Mouse (Mus musculus) embryonic facial prominence, embryonic 13.5 days (tissue): ENCODE results near the gene Paxbp1. TPM values are rescaled to one million over a fixed set of nuclear protein-coding genes. Genes with fewer than 3 reads are reported as not detected.

Source experiments
- ATAC-seq: fragments of 200-750 bp; cut with Nextera tagmentation; 2 replicates; pipeline ENCODE4 v1.8.0; 2017; ENCODE audit warnings: low read depth; ENCODE audit not compliant: insufficient number of reproducible peaks, insufficient read depth, low FRiP score, low TSS enrichment
- H3K27ac ChIP-seq: fragments of 300-500 bp; sonication (generic); 2 replicates; pipeline ENCODE4 v1.5.1; 2015; ENCODE audit warnings: moderate library complexity, mild to moderate bottlenecking, inconsistent platforms
- H3K27me3 ChIP-seq: fragments of 300-500 bp; sonication (generic); 2 replicates; pipeline ENCODE4 v1.6.1; 2015; ENCODE audit warnings: mild to moderate bottlenecking, inconsistent platforms
- H3K36me3 ChIP-seq: fragments of 300-500 bp; sonication (generic); 2 replicates; pipeline ENCODE4 v1.6.1; 2015; ENCODE audit warnings: mild to moderate bottlenecking, inconsistent platforms
- H3K4me1 ChIP-seq: fragments of 300-500 bp; sonication (generic); 2 replicates; pipeline ENCODE4 v1.6.1; 2015; ENCODE audit warnings: inconsistent platforms
- H3K4me2 ChIP-seq: fragments of 300-500 bp; sonication (generic); 2 replicates; pipeline ENCODE4 v1.6.1; 2015; ENCODE audit warnings: moderate library complexity, mild to moderate bottlenecking, inconsistent platforms
- H3K4me3 ChIP-seq: fragments of 300-500 bp; sonication (generic); 2 replicates; pipeline ENCODE4 v1.5.1; 2015; ENCODE audit warnings: mild to moderate bottlenecking, inconsistent platforms
- H3K9ac ChIP-seq: fragments of 300-500 bp; sonication (generic); 2 replicates; pipeline ENCODE4 v1.6.1; 2015; ENCODE audit warnings: mild to moderate bottlenecking, inconsistent platforms
- H3K9me3 ChIP-seq: fragments of 300-500 bp; sonication (generic); 2 replicates; pipeline ENCODE4 v1.6.1; 2016; ENCODE audit warnings: inconsistent platforms
- WGBS: fragments of 180-500 bp; shearing (Covaris S2); methylation state at CpG from one replicate; pipeline ENCODE4 v1.1.7; 2015; ENCODE audit warnings: mixed read lengths; 5-methylcytosine and 5-hydroxymethylcytosine counted together
- polyA plus RNA-seq: library from polyadenylated mRNA; unstranded; fragments of >200 nt; fragmentation: Nextera tagmentation; extraction: Ambion mirVana; gene quantifications from 2 replicates; pipeline ENCODE4 v1.2.1, GENCODE M21; 2015

Gene Paxbp1
- polyA plus RNA-seq, 1 experiment from 2014 or later: 71.6 TPM

GRCm38 (mm10) chr16:91011021-91011683 is 33.2 kb downstream of the Paxbp1 start, which contains the start of gene Synj1:
TSS of gene Synj1 (minus strand) at chr16:91011308.
- Histone ChIP-seq H3K27me3 (no peaks in the 10 kb centered on the region), H3K36me3 (peaks cover 22% of the 10 kb centered on the region), H3K9me3 (no peaks in the 10 kb centered on the region), H3K4me1 (peaks cover 16% of the 10 kb centered on the region), H3K9ac (peak within 1 kb of the TSS; percentile 86), H3K4me3 (peak within 1 kb of the TSS; percentile 91), H3K4me2 (peak within 1 kb of the TSS; percentile 75), H3K27ac (peak within 1 kb of the TSS; percentile 91)
- under 1% methylated on average over 54 of the region's 66 CpGs for WGBS
- ATAC-seq: peak; percentile 93

- no peaks in the 10 kb centered on the region for H3K9me3 ChIP-seq
- ATAC-seq: 0 out of 2 replicates have a peak, but pooled peaks have one; percentile 43
- peak overlapping the region; percentile 86 for H3K9ac ChIP-seq
- peak overlapping the region; percentile 75 for H3K4me2 ChIP-seq
- WGBS: 1% methylated on average over 32 of the region's 42 CpGs
- H3K27ac ChIP-seq: peak overlapping the region; percentile 91
- H3K36me3 ChIP-seq: peaks cover 16% of the 10 kb centered on the region
- no peaks in the 10 kb centered on the region for H3K27me3 ChIP-seq
- H3K4me1 ChIP-seq: peaks cover 16% of the 10 kb centered on the region
- H3K4me3 ChIP-seq: peak overlapping the region; percentile 91
Measured at GRCm38 (mm10) chr16:91010581-91011020, 33.7 kb downstream of the Paxbp1 start.

- Histone ChIP-seq H3K4me3 (peak overlapping the region; percentile 91), H3K36me3 (peaks cover 11% of the 10 kb centered on the region), H3K9ac (peak overlapping the region; percentile 86), H3K9me3 (no peaks in the 10 kb centered on the region), H3K27me3 (no peaks in the 10 kb centered on the region), H3K4me2 (peak overlapping the region; percentile 75), H3K27ac (no peak overlapping the region), H3K4me1 (peaks cover 16% of the 10 kb centered on the region)
- under 1% methylated on average over 19 of the region's 19 CpGs for WGBS
- ATAC-seq: no peak
Measured at GRCm38 (mm10) chr16:91009942-91010529, 34.3 kb downstream of the Paxbp1 start.

DNA sequence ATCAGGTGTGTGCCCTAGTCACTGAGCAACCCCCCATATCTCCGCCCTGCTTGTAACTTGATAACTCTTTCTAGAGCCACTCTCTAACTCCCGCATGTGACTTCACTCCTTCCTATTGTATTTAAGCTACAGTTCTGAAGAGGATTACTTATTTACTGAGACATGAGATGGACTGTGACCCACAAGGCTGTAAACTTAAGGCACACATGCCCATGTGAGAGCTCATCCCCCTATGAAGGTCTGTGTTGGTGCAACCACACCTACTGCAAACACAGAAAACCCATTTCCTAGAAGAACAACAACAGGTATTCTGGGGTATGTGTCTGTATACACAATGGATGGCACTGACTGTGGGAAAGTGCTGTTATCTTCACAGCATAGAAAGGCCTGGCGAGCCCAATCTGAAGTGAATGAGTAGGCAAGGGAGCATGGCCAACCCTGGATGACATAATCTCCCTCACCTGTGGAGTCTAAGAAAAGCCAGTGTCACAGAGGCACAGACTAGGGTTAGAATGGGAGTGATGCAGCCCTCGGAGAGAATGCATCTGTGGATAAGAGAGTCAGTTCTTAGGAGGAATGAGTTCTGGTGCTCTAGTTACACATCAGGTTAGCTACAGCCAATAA is 39.3 kb downstream of the Paxbp1 start:
- no peak overlapping the region for H3K9ac ChIP-seq
- H3K27me3 ChIP-seq: no peaks in the 10 kb centered on the region
- H3K27ac ChIP-seq: no peak overlapping the region
- no peaks in the 10 kb centered on the region for H3K36me3 ChIP-seq
- no peaks in the 10 kb centered on the region for H3K9me3 ChIP-seq
- no peak for ATAC-seq
- no peak overlapping the region for H3K4me3 ChIP-seq
- WGBS: 74% methylated on average over 4 of the region's 4 CpGs
- peaks cover 5% of the 10 kb centered on the region for H3K4me1 ChIP-seq
- H3K4me2 ChIP-seq: no peak overlapping the region

GRCm38 (mm10) chr16:91001098-91001497 is 43.2 kb downstream of the Paxbp1 start:
- Histone ChIP-seq H3K4me1 (peaks cover 13% of the 10 kb centered on the region), H3K36me3 (no peaks in the 10 kb centered on the region), H3K4me2 (no peak overlapping the region), H3K4me3 (no peak overlapping the region), H3K27ac (no peak overlapping the region), H3K9me3 (no peaks in the 10 kb centered on the region), H3K27me3 (no peaks in the 10 kb centered on the region), H3K9ac (no peak overlapping the region)
- ATAC-seq: no peak
- 76% methylated on average over 2 of the region's 2 CpGs for WGBS

DNA sequence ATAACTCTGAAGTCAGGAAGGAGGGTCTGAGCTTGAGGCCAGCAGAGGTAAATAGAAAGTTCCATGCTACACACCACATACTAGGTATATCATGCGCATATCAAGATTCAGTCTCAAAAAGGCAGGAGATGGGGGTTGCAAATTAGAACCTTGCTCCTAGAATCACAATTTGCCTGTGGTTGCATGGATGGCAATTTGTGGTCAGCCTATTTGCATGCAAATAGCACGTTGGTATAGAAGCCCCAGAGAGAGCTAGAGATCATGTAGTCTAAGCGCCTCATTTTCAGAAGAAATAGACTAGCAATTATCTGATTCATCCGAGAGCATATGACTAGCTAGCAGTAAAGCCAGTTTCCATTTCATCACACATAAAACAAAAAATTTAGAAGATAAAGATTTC is 44.5 kb downstream of the Paxbp1 start:
- Histone ChIP-seq H3K4me1 (peaks cover 21% of the 10 kb centered on the region), H3K36me3 (no peaks in the 10 kb centered on the region), H3K27me3 (no peaks in the 10 kb centered on the region), H3K4me2 (no peak overlapping the region), H3K9me3 (no peaks in the 10 kb centered on the region), H3K4me3 (no peak overlapping the region), H3K9ac (no peak overlapping the region), H3K27ac (no peak overlapping the region)
- 55% methylated on average over 4 of the region's 4 CpGs for WGBS
- ATAC-seq: no peak

DNA sequence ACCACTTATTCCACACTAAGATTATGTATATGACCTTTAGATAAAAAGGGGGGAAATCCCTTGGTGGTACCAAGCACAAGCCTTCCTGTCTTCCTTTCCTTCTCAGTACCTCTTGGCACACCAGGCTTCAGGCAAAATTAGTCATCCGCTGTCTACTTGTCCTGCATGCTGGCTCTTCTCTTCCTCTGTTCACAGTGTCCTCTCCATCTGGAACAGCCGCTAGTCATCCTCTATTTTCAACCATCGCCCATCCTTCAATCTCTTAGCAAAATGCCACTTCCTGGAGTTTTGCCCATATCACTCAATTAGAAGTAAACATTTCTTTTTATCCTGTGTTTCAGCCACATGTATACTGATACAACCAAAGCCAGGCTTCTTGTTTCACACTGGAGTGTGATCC is 46.5 kb downstream of the Paxbp1 start:
- no peaks in the 10 kb centered on the region for H3K36me3 ChIP-seq
- no peak for ATAC-seq
- peaks cover 23% of the 10 kb centered on the region for H3K4me1 ChIP-seq
- H3K4me2 ChIP-seq: no peak overlapping the region
- H3K9me3 ChIP-seq: no peaks in the 10 kb centered on the region
- H3K4me3 ChIP-seq: no peak overlapping the region
- WGBS: 89% methylated on average over 3 of the region's 3 CpGs
- H3K27me3 ChIP-seq: no peaks in the 10 kb centered on the region
- H3K27ac ChIP-seq: no peak overlapping the region
- no peak overlapping the region for H3K9ac ChIP-seq

GRCm38 (mm10) chr16:90996327-90997243 is 47.8 kb downstream of the Paxbp1 start:
- WGBS: 86% methylated on average over 7 of the region's 7 CpGs
- no peaks in the 10 kb centered on the region for H3K9me3 ChIP-seq
- no peak overlapping the region for H3K4me2 ChIP-seq
- no peak overlapping the region for H3K27ac ChIP-seq
- H3K9ac ChIP-seq: no peak overlapping the region
- peaks cover 24% of the 10 kb centered on the region for H3K4me1 ChIP-seq
- ATAC-seq: no peak
- no peak overlapping the region for H3K4me3 ChIP-seq
- H3K36me3 ChIP-seq: no peaks in the 10 kb centered on the region
- no peaks in the 10 kb centered on the region for H3K27me3 ChIP-seq

- ATAC-seq: no peak
- Histone ChIP-seq H3K36me3 (peaks cover 7% of the 10 kb centered on the region), H3K27ac (no peak overlapping the region), H3K9me3 (no peaks in the 10 kb centered on the region), H3K4me3 (no peak overlapping the region), H3K4me1 (peaks cover 24% of the 10 kb centered on the region), H3K27me3 (no peaks in the 10 kb centered on the region), H3K4me2 (no peak overlapping the region), H3K9ac (no peak overlapping the region)
- WGBS: 62% methylated on average over 5 of the region's 5 CpGs
Measured at GRCm38 (mm10) chr16:90995498-90995897, 48.8 kb downstream of the Paxbp1 start.

DNA sequence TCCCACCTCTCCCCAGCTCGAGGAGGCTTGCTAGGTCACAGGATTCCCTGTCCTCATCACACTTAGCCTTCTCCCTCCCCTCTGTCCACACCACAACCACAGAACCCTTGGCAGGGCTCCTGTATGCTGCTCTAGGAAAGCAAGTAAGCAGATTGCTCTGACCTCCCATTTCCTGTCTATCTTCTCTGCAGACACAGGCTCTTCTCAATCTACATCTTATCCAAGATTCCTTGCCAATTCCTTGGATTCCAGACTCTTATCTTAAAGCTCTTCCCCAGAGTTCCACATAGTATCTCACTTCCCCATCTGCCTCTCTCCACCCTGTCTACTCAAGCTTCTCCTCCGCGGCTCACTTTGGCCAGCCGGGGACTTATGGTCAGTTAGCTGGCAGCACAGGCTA is 49.3 kb downstream of the Paxbp1 start:
- WGBS: 66% methylated on average over 4 of the region's 4 CpGs
- H3K4me1 ChIP-seq: peaks cover 24% of the 10 kb centered on the region
- H3K4me3 ChIP-seq: no peak overlapping the region
- peaks cover 12% of the 10 kb centered on the region for H3K36me3 ChIP-seq
- H3K27me3 ChIP-seq: no peaks in the 10 kb centered on the region
- no peak overlapping the region for H3K27ac ChIP-seq
- H3K9ac ChIP-seq: 0 out of 2 replicates have a peak overlapping the region, but pooled peaks have one; percentile 1
- H3K9me3 ChIP-seq: no peaks in the 10 kb centered on the region
- ATAC-seq: no peak
- no peak overlapping the region for H3K4me2 ChIP-seq

DNA sequence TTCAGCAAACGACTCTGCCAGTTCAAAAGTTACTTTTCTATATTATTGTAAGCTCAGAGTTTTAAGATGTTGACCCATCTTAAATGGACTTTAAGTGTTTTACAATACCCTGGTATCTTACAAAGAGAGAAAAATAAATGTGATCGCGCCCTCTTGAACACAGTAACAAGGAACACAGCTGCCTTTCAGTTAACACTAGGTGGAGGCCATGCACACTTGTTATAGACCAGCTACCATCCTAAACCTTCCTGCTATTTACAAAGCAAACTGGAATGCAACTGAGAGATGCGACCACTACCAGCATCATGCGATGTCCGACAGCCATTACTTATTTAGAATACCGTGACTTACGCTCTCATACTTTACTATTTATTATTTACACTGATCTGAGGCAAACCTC is 55.2 kb downstream of the Paxbp1 start:
- 94% methylated on average over 8 of the region's 8 CpGs for WGBS
- 0 out of 2 replicates have a peak, but pooled peaks cover 2% of the 10 kb centered on the region for H3K4me1 ChIP-seq
- peaks cover 22% of the 10 kb centered on the region for H3K36me3 ChIP-seq
- no peaks in the 10 kb centered on the region for H3K9me3 ChIP-seq
- no peak overlapping the region for H3K27ac ChIP-seq
- no peak overlapping the region for H3K4me2 ChIP-seq
- no peak overlapping the region for H3K9ac ChIP-seq
- ATAC-seq: no peak
- no peaks in the 10 kb centered on the region for H3K27me3 ChIP-seq
- no peak overlapping the region for H3K4me3 ChIP-seq
